Mouse (Mus musculus) C2C12 (cell line): ENCODE measurements around the gene Trp73.

Experiments
- CEBPB ChIP-seq: IDR thresholded peaks from one replicate; pipeline ENCODE4 v1.6.1; 2011; ENCODE audit warnings: low read depth, mild to moderate bottlenecking, control low read depth, moderate library complexity
- CTCF ChIP-seq: IDR thresholded peaks from one replicate; pipeline ENCODE4 v1.5.1; 2011; ENCODE audit not compliant: control insufficient read depth, insufficient read depth, insufficient read length
- MAX ChIP-seq: IDR thresholded peaks from one replicate; pipeline ENCODE4 v1.6.1; 2011; ENCODE audit warnings: mild to moderate bottlenecking, control low read depth
- MYOD1 ChIP-seq: IDR thresholded peaks from one replicate; pipeline ENCODE4 v1.6.1; 2011; ENCODE audit warnings: low read depth; ENCODE audit not compliant: control insufficient read depth, insufficient read length
- MYOG ChIP-seq: IDR thresholded peaks from one replicate; pipeline ENCODE4 v1.6.1; 2011; ENCODE audit not compliant: control insufficient read depth, insufficient read length; ENCODE audit errors: extremely low read depth
- USF1 ChIP-seq: IDR thresholded peaks from one replicate; pipeline ENCODE4 v1.6.1; 2011; ENCODE audit warnings: low read depth, mild to moderate bottlenecking, control low read depth, moderate library complexity

- TF ChIP-seq CTCF (no peak), MAX (peak; percentile 80), MYOD1 (no peak), MYOG (no peak), USF1 (no peak), CEBPB (no peak)
Measured at GRCm38 (mm10) chr4:154011646-154012089, 128.3 kb downstream of the Trp73 start, which contains the start of gene Lrrc47.
